Mouse (Mus musculus): ENCODE results near the gene Celf1.

DNA sequence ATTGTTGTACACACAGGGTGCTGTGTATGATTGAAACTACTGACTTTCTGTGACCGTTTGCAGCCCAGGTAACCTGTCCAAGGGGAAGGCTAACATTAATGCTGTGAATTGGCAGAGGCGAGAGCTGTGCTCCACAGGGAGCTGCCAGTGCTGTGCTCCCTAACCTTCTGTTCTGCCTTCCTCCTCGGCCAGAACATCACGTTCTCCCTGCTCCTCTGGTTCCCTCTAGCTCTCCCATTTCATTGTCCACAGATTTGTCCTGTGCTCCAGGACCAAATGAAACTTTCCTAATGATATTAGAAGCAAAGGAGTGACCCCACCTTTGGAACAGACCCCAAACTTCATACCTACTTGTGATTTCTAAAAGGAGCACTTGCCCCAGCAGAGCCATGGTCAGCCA lies 75.2 kb downstream of the Celf1 start:
- TF ChIP-seq POLR2A (IDR thresholded peaks at IDR 0.05; ENCODE audit: insufficient read length, low read depth), result no peak
- no peak for TF ChIP-seq E2F4 (IDR thresholded peaks at IDR 0.05; ENCODE audit: insufficient read depth)
- TF ChIP-seq MAX (IDR thresholded peaks at IDR 0.05; ENCODE audit: low read depth), result no peak
- no peak for TF ChIP-seq MYOD1 (IDR thresholded peaks at IDR 0.05; ENCODE audit: control insufficient read depth in 1 of 3, insufficient read length in 2 of 3, low read depth in 2 of 3)
- no peak for TF ChIP-seq TCF12 (IDR thresholded peaks at IDR 0.05; ENCODE audit: insufficient read depth, poor library complexity, severe bottlenecking)
- TF ChIP-seq USF1 (IDR thresholded peaks at IDR 0.05; ENCODE audit: low read depth), result no peak
- no peak for TF ChIP-seq SRF (IDR thresholded peaks at IDR 0.05; ENCODE audit: control insufficient read depth, insufficient read length, low read depth)
- TF ChIP-seq CEBPB (IDR thresholded peaks at IDR 0.05; ENCODE audit: insufficient read depth, poor library complexity, severe bottlenecking), result no peak
- no peak for TF ChIP-seq REST (IDR thresholded peaks at IDR 0.05; ENCODE audit: insufficient read depth, insufficient read length)
- TF ChIP-seq MYOG (IDR thresholded peaks at IDR 0.05; ENCODE audit: control insufficient read depth in 1 of 3, insufficient read depth in 1 of 3, insufficient read length in 2 of 3, low read depth in 2 of 3), result no peak
- no peak for TF ChIP-seq POLR2AphosphoS2 (IDR thresholded peaks at IDR 0.05; ENCODE audit: insufficient read length, low read depth)

Data from myocyte (in vitro differentiated cells).